Mouse (Mus musculus) hindbrain, embryonic 14.5 days (tissue): ENCODE measurements around the gene Pla2g4e. TPM values are rescaled to one million over a fixed set of nuclear protein-coding genes. Genes with fewer than 3 reads are reported as not detected.

Source experiments
- ATAC-seq: fragments of 200-750 bp; cut with Nextera tagmentation; 2 replicates; pipeline ENCODE4 v1.8.0; 2017; ENCODE audit warnings: moderate number of reproducible peaks, mild to moderate bottlenecking, moderate TSS enrichment, moderate library complexity; ENCODE audit not compliant: low FRiP score
- DNase-seq: peaks from one replicate; pipeline ENCODE4 v3.0.0-alpha.2; 2015; ENCODE audit warnings: low spot score
- H3K27ac ChIP-seq: fragments of 300-500 bp; sonication (generic); 2 replicates; pipeline ENCODE4 v1.5.1; 2014; ENCODE audit warnings: mild to moderate bottlenecking, moderate library complexity
- H3K27me3 ChIP-seq: fragments of 300-500 bp; sonication (generic); 2 replicates; pipeline ENCODE4 v1.6.1; 2014; ENCODE audit warnings: mild to moderate bottlenecking, low read length, mixed read lengths; ENCODE audit not compliant: control insufficient read depth, insufficient read depth
- H3K36me3 ChIP-seq: fragments of 300-500 bp; sonication (generic); replicated peaks from 2 replicates; pipeline ENCODE4 v1.6.1; 2014; ENCODE audit not compliant: control insufficient read depth, insufficient read depth
- H3K4me1 ChIP-seq: fragments of 300-500 bp; sonication (generic); replicated peaks from 2 replicates; pipeline ENCODE4 v1.6.1; 2014; ENCODE audit warnings: antibody characterized with exemption, low read length, mixed read lengths; ENCODE audit not compliant: control insufficient read depth, insufficient read depth
- H3K4me2 ChIP-seq: fragments of 300-500 bp; sonication (generic); replicated peaks from 2 replicates; pipeline ENCODE4 v1.6.1; 2014; ENCODE audit warnings: mild to moderate bottlenecking, moderate library complexity
- H3K4me3 ChIP-seq: fragments of 300-500 bp; sonication (generic); replicated peaks from 2 replicates; pipeline ENCODE4 v1.5.1; 2014; ENCODE audit warnings: mild to moderate bottlenecking, low read length
- H3K9ac ChIP-seq: fragments of 300-500 bp; sonication (generic); 2 replicates; pipeline ENCODE4 v1.6.1; 2014
- H3K9me3 ChIP-seq: fragments of 300-500 bp; sonication (generic); 2 replicates; pipeline ENCODE4 v1.6.1; 2016; ENCODE audit warnings: low read length; ENCODE audit not compliant: control insufficient read depth
- WGBS: fragments of 180-500 bp; shearing (Covaris S2); extraction: QIAGEN DNeasy Blood & Tissue Kit; methylation state at CpG from one replicate; pipeline ENCODE4 v1.1.7; 2014; 5-methylcytosine and 5-hydroxymethylcytosine counted together
- polyA plus RNA-seq: library from polyadenylated mRNA; unstranded; fragments of >200 nt; fragmentation: Nextera tagmentation; extraction: Ambion mirVana; gene quantifications from 2 replicates; pipeline ENCODE4 v1.2.1, GENCODE M21; 2014

Pla2g4e gene
- polyA plus RNA-seq, 1 experiment from 2014 or later = 5.2 TPM

- H3K9ac ChIP-seq = no peak overlapping the region
- 78% methylated on average over 5 of the region's 5 CpGs for WGBS
- DNase-seq (no peak), ATAC-seq (no peak)
- no peak overlapping the region for H3K4me3 ChIP-seq
- no peaks in the 10 kb centered on the region for H3K27me3 ChIP-seq
- no peak overlapping the region for H3K4me2 ChIP-seq
- H3K27ac ChIP-seq = no peak overlapping the region
- no peaks in the 10 kb centered on the region for H3K4me1 ChIP-seq
- no peaks in the 10 kb centered on the region for H3K9me3 ChIP-seq
- H3K36me3 ChIP-seq = no peaks in the 10 kb centered on the region
Observed at GRCm38 (mm10) chr2:120140326-120140725, 104.8 kb downstream of the Pla2g4e start.

GRCm38 (mm10) chr2:120139091-120139490 lies 106.0 kb downstream of the Pla2g4e start:
- DNase-seq (no peak), ATAC-seq (no peak)
- Histone ChIP-seq H3K4me3 (no peak overlapping the region), H3K4me1 (no peaks in the 10 kb centered on the region), H3K4me2 (no peak overlapping the region), H3K9me3 (no peaks in the 10 kb centered on the region), H3K36me3 (no peaks in the 10 kb centered on the region), H3K27me3 (no peaks in the 10 kb centered on the region), H3K27ac (no peak overlapping the region), H3K9ac (no peak overlapping the region)
- WGBS = 89% methylated on average over 1 of the region's 1 CpGs

- no peak for DNase-seq
- Histone ChIP-seq H3K4me3 (no peak overlapping the region), H3K4me1 (no peaks in the 10 kb centered on the region), H3K9ac (no peak overlapping the region), H3K36me3 (no peaks in the 10 kb centered on the region), H3K27ac (no peak overlapping the region), H3K9me3 (no peaks in the 10 kb centered on the region), H3K4me2 (no peak overlapping the region), H3K27me3 (no peaks in the 10 kb centered on the region)
- 67% methylated on average over 5 of the region's 5 CpGs for WGBS
- no peak for ATAC-seq
Observed at GRCm38 (mm10) chr2:120137281-120137680, 107.9 kb downstream of the Pla2g4e start.

DNA sequence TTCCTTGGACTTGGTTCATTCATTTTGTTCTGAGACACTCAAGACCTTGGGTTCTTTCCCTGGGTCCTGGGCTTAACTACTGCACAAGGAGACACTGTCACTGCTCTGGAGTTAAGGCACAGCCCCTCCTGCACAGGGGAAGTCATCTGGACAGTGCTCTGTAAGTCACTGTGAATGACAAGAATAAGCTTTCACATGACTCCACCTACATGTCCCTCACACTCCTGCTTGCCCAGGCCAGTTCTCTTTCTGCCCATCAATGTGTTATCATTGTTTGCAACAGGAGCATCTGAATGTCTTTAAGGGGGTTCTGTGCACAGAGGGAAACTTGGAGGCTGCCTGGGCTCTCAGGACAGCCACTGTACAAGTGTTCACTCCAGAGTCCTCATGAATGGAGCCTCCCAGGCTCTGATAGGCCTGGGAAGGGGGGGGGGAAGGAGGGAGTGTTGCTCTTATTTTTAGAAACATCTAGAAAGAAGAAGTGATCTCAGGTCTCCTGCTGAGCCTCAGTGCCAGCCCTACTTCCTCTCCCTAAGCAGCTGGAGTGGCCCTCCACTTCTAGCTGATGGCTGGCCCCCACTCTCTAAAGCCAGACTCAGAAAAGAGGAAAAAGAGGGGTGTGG lies 110.6 kb downstream of the Pla2g4e start:
- Histone ChIP-seq H3K9ac (no peak overlapping the region), H3K4me1 (no peaks in the 10 kb centered on the region), H3K27me3 (no peaks in the 10 kb centered on the region), H3K27ac (no peak overlapping the region), H3K4me3 (no peak overlapping the region), H3K9me3 (no peaks in the 10 kb centered on the region), H3K36me3 (no peaks in the 10 kb centered on the region), H3K4me2 (no peak overlapping the region)
- DNase-seq (no peak), ATAC-seq (no peak)

DNA sequence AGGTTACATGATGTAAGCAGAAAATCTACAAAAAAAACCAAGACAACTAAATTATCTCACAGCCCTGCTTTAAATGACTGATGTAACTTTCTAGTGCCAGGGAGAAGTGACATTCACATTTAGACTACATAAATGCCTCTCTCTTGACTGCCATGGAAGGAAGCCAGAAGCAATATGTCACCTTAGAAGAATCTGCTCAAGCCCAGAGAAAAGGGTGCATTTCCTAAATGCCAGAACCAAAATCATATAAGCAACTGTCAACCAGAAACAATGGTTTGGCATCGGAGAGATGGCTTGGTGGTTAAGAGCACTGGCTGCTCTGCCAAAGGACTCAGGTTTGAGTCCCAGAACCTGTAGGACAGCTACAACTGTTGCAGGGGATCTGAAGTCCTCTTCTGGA lies 113.3 kb downstream of the Pla2g4e start:
- WGBS = 69% methylated on average over 1 of the region's 1 CpGs
- no peaks in the 10 kb centered on the region for H3K27me3 ChIP-seq

DNA sequence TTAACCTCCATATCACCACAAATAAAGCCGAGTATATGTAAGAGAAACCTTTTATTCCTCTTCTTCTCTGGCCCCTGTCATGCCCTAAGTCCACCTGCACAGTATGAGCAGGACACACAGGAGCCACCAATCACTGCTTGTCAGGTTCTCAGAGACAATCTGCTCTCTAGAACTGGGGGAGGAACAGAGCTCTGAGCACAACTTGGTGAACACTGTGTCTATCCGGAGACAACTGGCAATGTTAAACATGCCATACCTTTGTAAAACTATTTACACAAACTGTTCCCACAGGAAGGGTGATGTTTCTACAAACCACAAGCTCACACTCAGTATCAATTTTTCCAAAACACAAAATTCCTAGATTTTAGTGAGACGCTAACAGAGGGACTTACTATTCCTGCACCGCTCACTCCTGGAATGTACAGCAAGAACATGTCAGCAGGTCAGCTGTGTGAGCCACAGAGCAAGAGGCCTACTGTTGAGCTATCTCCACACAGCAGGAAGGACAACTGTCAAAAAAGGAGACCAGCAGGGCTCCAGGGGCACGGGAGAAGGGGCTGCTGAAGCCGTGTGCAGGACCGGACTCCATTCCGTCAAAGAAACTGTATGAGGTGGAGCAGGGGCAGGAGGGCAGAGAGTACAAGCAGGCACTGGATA lies 115.8 kb downstream of the Pla2g4e start:
- no peak overlapping the region for H3K4me3 ChIP-seq
- H3K27ac ChIP-seq = no peak overlapping the region
- H3K36me3 ChIP-seq = no peaks in the 10 kb centered on the region
- no peaks in the 10 kb centered on the region for H3K9me3 ChIP-seq
- 73% methylated on average over 8 of the region's 8 CpGs for WGBS
- ATAC-seq (no peak), DNase-seq (no peak)
- no peak overlapping the region for H3K4me2 ChIP-seq
- no peaks in the 10 kb centered on the region for H3K27me3 ChIP-seq
- no peaks in the 10 kb centered on the region for H3K4me1 ChIP-seq
- no peak overlapping the region for H3K9ac ChIP-seq

More for the DNA sequence above, 113.3 kb downstream of the Pla2g4e start:
- H3K36me3 ChIP-seq = no peaks in the 10 kb centered on the region
- H3K9me3 ChIP-seq = no peaks in the 10 kb centered on the region
- ATAC-seq = no peak
- H3K9ac ChIP-seq = no peak overlapping the region
- no peak for DNase-seq
- no peak overlapping the region for H3K4me3 ChIP-seq
- H3K4me1 ChIP-seq = no peaks in the 10 kb centered on the region
- H3K4me2 ChIP-seq = no peak overlapping the region
- no peak overlapping the region for H3K27ac ChIP-seq

DNA sequence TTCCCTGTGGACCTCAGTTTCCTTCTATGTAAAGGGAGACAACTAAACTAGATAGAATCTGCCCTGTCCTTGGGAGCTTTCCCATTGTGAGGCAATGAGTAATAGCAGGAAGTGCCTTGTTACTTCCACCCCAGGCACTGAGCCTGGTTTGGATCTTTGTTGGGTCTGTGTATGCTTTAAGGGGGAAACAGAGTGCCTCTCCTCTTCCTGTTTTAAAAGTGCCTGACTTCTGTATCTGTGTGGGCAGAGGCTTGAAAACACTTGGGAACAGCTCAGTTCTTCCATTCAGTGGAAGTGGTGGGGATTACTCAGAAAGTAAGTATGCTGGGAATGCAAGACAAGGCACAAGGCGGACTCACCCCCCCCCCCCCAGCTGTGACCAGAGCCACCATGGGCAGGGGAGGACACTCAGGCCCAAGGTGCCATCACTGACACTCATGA lies 116.5 kb downstream of the Pla2g4e start:
- WGBS = 58% methylated on average over 1 of the region's 1 CpGs
- Histone ChIP-seq H3K4me1 (no peaks in the 10 kb centered on the region), H3K9ac (no peak overlapping the region), H3K27ac (no peak overlapping the region), H3K4me2 (no peak overlapping the region), H3K36me3 (no peaks in the 10 kb centered on the region), H3K27me3 (no peaks in the 10 kb centered on the region), H3K9me3 (no peaks in the 10 kb centered on the region), H3K4me3 (no peak overlapping the region)
- ATAC-seq (no peak), DNase-seq (no peak)

GRCm38 (mm10) chr2:120128011-120128410 lies 117.1 kb downstream of the Pla2g4e start:
- Histone ChIP-seq H3K27ac (no peak overlapping the region), H3K27me3 (no peaks in the 10 kb centered on the region)
- ATAC-seq = no peak

GRCm38 (mm10) chr2:120126901-120127300 lies 118.2 kb downstream of the Pla2g4e start:
- Histone ChIP-seq H3K36me3 (no peaks in the 10 kb centered on the region), H3K4me2 (no peak overlapping the region), H3K27me3 (no peaks in the 10 kb centered on the region), H3K9me3 (no peaks in the 10 kb centered on the region), H3K4me1 (no peaks in the 10 kb centered on the region), H3K27ac (no peak overlapping the region), H3K9ac (no peak overlapping the region), H3K4me3 (no peak overlapping the region)
- 90% methylated on average over 1 of the region's 1 CpGs for WGBS
- no peak for DNase-seq
- no peak for ATAC-seq

More at GRCm38 (mm10) chr2:120128011-120128410, 117.1 kb downstream of the Pla2g4e start:
- H3K9ac ChIP-seq = no peak overlapping the region
- no peak overlapping the region for H3K4me2 ChIP-seq
- H3K36me3 ChIP-seq = no peaks in the 10 kb centered on the region
- no peaks in the 10 kb centered on the region for H3K9me3 ChIP-seq
- no peaks in the 10 kb centered on the region for H3K4me1 ChIP-seq
- DNase-seq = no peak
- H3K4me3 ChIP-seq = no peak overlapping the region
